8 mouse cellular contexts compared by ENCODE assay signal in the genomic region with DNA sequence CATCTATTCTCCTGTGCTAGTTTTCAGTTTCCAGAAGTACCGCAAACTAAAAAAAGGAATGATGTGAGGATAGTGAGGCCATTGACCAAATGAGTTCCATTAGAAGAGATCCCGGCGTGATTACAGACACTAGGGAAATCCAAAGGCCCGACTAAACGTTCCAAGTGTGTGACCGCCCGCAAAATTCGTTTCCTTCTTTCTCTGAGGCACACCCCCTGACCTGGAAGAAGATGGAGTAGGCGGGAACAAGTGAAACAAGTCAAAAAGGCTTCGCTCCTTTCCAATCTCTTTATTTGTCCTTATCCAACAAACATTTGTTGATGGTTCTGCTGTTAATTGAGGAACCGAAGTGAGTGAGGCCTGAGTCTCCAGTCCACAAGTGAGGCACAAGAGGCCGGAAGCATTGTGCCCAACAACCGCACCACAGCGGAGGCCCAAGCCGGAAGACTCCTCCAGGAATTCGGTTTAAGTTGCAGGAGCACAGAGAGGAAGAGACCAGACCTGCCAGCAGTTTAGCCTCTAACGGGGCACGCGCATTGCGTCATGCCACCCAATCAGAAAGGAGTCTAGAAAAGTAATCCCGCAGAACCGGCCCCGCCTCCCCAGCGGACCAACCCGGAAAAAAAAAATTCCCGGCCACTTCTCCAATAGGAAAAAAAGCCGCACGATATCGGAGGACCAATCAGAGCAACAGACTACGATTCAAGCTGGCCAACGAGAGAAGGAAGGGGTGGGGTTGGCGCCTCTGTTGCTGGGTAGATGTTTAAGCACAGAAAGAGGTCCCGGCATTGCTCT. TPM values are rescaled to one million over a fixed set of nuclear protein-coding genes. Genes with fewer than 3 reads are reported as not detected.
A peak's percentile ranks its signal among the peaks of the same experiment; 100 is the strongest.
DNase-seq lines count a peak whose midpoint lies in the region; ATAC-seq lines count a peak whose summit lies in the region.

Gene Ttc9c, minus strand, starts transcription at position 533 of the 795 bp plus-strand sequence.

- H3K4me1 ChIP-seq in hindbrain, embryonic 11.5 days (replicated peaks; ENCODE audit: control insufficient read depth, insufficient read depth, low read length): peaks cover 9% of the 10 kb centered on the region
- peaks cover 28% of the 10 kb centered on the region for H3K4me1 ChIP-seq in lung, embryonic 16.5 days (replicated peaks; ENCODE audit: control insufficient read depth, insufficient read depth, low read length)

- no peaks in the 10 kb centered on the region for H3K9me3 ChIP-seq in hindbrain, embryonic 11.5 days (ENCODE audit: control insufficient read depth, low read length)
- no peaks in the 10 kb centered on the region for H3K9me3 ChIP-seq in lung, embryonic 16.5 days (ENCODE audit: control insufficient read depth, low read length)

- ATAC-seq in hindbrain, embryonic 11.5 days (ENCODE audit: low FRiP score): peak; percentile 94
- peak; percentile 93 for ATAC-seq in lung, embryonic 16.5 days (ENCODE audit: low read depth)

- DNase-seq in T-cell, adult 2 months (ENCODE audit: low spot score): peak; percentile 88
- DNase-seq in cerebellum, postnatal 14 days: peak; percentile 95 to 97
- peak; percentile 97 to 99 for DNase-seq in frontal cortex, postnatal 10 days (ENCODE audit: low spot score in 2 of 2)
- DNase-seq in hindbrain, embryonic 11.5 days (ENCODE audit: low spot score): peak; percentile 97
- peak; percentile 99 for DNase-seq in layer of hippocampus, adult 9-11 months
- DNase-seq in ovary, postnatal 10 days (ENCODE audit: low spot score): peak; percentile 81
- peak; percentile 94 for DNase-seq in thymus, postnatal 14 days

- H3K36me3 ChIP-seq in hindbrain, embryonic 11.5 days (ENCODE audit: control insufficient read depth, insufficient read depth, low read length): peaks cover 3% of the 10 kb centered on the region; the same call in 1 of the 2 replicates
- peaks cover 12% of the 10 kb centered on the region for H3K36me3 ChIP-seq in lung, embryonic 16.5 days (ENCODE audit: control insufficient read depth, insufficient read depth, low read length)

- H3K27ac ChIP-seq in hindbrain, embryonic 11.5 days (ENCODE audit: low read depth, low read length): peak within 1 kb of the TSS; percentile 98
- peak within 1 kb of the TSS; percentile 99 for H3K27ac ChIP-seq in lung, embryonic 16.5 days (ENCODE audit: low read length)

- WGBS in hindbrain, embryonic 11.5 days: under 1% methylated on average over 33 of the region's 33 CpGs
- WGBS in lung, embryonic 16.5 days: under 1% methylated on average over 33 of the region's 33 CpGs

- peak within 1 kb of the TSS; percentile 99 for H3K4me3 ChIP-seq in hindbrain, embryonic 11.5 days (ENCODE audit: low read depth, low read length)
- peak within 1 kb of the TSS; percentile 100 for H3K4me3 ChIP-seq in lung, embryonic 16.5 days (ENCODE audit: low read length)

- no peaks in the 10 kb centered on the region for H3K27me3 ChIP-seq in hindbrain, embryonic 11.5 days (ENCODE audit: control insufficient read depth, insufficient read depth, low read length)
- H3K27me3 ChIP-seq in lung, embryonic 16.5 days (ENCODE audit: control insufficient read depth, insufficient read depth, low read depth, low read length): no peaks in the 10 kb centered on the region

- peak within 1 kb of the TSS; percentile 77 for H3K4me2 ChIP-seq in hindbrain, embryonic 11.5 days (replicated peaks; ENCODE audit: low read depth, low read length)
- peak within 1 kb of the TSS; percentile 98 for H3K4me2 ChIP-seq in lung, embryonic 16.5 days (ENCODE audit: low read depth, low read length)

- peak within 1 kb of the TSS; percentile 98 for H3K9ac ChIP-seq in hindbrain, embryonic 11.5 days (ENCODE audit: low read depth, low read length)
- peak within 1 kb of the TSS; percentile 98 for H3K9ac ChIP-seq in lung, embryonic 16.5 days (ENCODE audit: low read length)

RNA-seq across cellular contexts. Expression of gene Ttc9c, which starts in this region (rescaled TPM):
- 47.0 and 53.1 TPM in 2 replicates for polyA plus RNA-seq in hindbrain, embryonic 11.5 days (2014; fragmentation: Nextera tagmentation; extraction: Ambion mirVana)
- 55.2 and 56.5 TPM in 2 replicates for polyA plus RNA-seq in lung, embryonic 16.5 days (2015; fragmentation: Nextera tagmentation; extraction: Ambion mirVana)

Comparison
In these comparisons a context has a peak if more than half of its experiments do, and no peak if none do; other contexts are left out.
1. Peak in every context shown above with its lines: DNase-seq, ATAC-seq, H3K4me3 ChIP-seq and H3K27ac ChIP-seq.